Mouse (Mus musculus) erythroblast, embryonic 14.5 days (primary cell): ENCODE measurements at regions not wholly inside any gene's neighbourhood (a gene's known extent, or its start where the extent isn't known, plus 50 kb on each side); places are given as distances from the start of the nearest gene placed in this dataset.

ENCODE experiments used
- H3K27me3 ChIP-seq: 2 replicates; pipeline ENCODE4 v1.6.1; 2012; ENCODE audit warnings: inconsistent platforms; ENCODE audit not compliant: control insufficient read depth
- H3K36me3 ChIP-seq: 2 replicates; pipeline ENCODE4 v1.6.1; 2012; ENCODE audit warnings: mild to moderate bottlenecking, inconsistent platforms; ENCODE audit not compliant: control insufficient read depth
- H3K4me1 ChIP-seq: 2 replicates; pipeline ENCODE4 v1.6.1; 2012; ENCODE audit warnings: inconsistent platforms; ENCODE audit not compliant: control insufficient read depth
- H3K4me3 ChIP-seq: replicated peaks from 2 replicates; pipeline ENCODE3; 2012; ENCODE audit warnings: moderate library complexity, mild to moderate bottlenecking, inconsistent platforms
- H3K9me3 ChIP-seq: 2 replicates; pipeline ENCODE4 v1.6.1; 2012; ENCODE audit warnings: low read length, inconsistent platforms, mixed read lengths; ENCODE audit not compliant: control insufficient read depth
- GATA1 ChIP-seq: IDR thresholded peaks from 2 replicates; pipeline ENCODE4 v1.6.1; 2012; ENCODE audit warnings: low read length, inconsistent platforms, mixed read lengths
- TAL1 ChIP-seq: IDR thresholded peaks from 3 replicates; pipeline ENCODE4 v1.6.1; 2012; ENCODE audit warnings: low read length, inconsistent platforms, mixed read lengths

DNA sequence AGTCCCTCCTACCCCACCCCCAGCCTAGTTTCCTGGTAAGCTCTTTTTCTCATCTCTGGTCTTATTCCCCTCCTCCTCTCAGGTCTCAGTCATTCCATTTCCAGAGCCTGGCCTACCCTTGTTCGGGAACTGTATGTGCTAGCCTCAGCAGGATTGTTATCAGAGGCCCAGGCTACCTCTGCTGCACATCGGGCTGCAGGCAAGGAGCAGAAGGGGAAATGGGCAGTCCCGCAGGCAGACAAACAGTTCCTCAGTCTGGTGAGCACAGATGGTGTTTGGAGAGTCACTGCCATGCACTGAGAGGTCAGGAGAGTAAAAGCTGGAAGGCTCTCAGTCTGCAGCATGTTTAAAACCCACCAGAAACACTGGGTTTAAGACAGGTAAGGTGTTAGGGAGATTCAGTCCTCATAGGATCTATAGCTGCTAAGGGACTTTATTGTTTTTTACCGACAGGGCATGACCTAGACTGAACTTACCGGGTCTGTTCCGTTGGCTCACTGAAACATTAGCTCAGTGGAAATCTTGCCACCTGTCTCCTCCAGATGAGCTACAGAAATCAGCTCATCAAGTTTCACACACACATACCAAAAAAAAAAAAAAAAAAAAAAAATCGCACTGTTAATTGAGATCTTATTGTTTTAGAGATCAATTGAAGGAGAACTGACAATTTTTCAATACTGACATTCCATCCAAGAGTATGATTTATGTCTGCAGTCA, 74.2 kb upstream of the Eed start:
- TF ChIP-seq TAL1: no peak
- TF ChIP-seq GATA1: 0 out of 2 replicates have a peak, but pooled peaks have one; percentile 13

DNA sequence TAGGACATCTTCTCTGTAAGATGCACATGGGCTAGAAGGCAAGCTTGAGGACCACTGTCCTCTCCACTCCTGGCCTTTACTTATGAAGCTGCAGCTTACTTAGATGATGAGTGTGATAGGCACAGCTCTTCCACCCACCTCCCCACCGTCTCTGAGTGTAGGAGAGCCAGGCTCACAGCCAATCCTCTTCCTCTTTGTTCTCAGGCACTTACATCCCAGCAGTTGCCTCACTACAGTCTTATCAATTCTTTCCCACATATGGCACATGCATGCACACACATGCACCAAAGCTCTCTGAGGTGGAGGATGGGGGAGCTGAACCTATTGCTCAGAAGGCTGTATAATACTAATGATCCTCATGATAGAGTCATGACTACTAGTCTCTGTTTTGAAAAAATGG, 72.1 kb upstream of the Picalm start:
- H3K4me3 ChIP-seq: no peak overlapping the region
- peaks cover 8% of the 10 kb centered on the region for H3K36me3 ChIP-seq
- no peaks in the 10 kb centered on the region for H3K9me3 ChIP-seq
- no peaks in the 10 kb centered on the region for H3K27me3 ChIP-seq
- H3K4me1 ChIP-seq: peaks cover 95% of the 10 kb centered on the region
- TF ChIP-seq GATA1: no peak
- TF ChIP-seq TAL1: no peak

More for the DNA sequence above, 74.2 kb upstream of the Eed start:
- peaks cover 8% of the 10 kb centered on the region for H3K36me3 ChIP-seq
- peak overlapping the region; percentile 6 for H3K4me3 ChIP-seq
- peaks cover 81% of the 10 kb centered on the region for H3K4me1 ChIP-seq
- H3K9me3 ChIP-seq: no peaks in the 10 kb centered on the region
- H3K27me3 ChIP-seq: no peaks in the 10 kb centered on the region

DNA sequence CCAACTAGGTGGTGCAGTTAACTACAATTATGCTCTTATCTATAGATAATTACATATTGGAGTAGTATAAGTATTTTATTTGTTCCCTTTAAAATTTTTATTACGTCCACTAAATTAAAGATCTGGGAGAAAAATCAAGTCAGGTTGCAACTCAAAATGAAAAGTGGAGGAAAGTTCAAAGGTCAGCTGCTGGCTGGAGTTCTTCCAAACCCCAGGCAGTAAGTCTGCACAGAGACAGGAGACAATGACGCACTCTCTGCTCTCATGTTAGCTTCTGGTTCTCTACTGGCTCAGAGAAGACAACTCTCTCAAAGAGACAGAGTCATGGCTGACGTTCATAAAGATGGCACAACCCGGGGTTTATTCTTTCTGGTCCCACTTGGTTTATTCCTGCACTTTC, 71.4 kb upstream of the Picalm start:
- peaks cover 9% of the 10 kb centered on the region for H3K36me3 ChIP-seq
- no peaks in the 10 kb centered on the region for H3K9me3 ChIP-seq
- H3K4me1 ChIP-seq: peaks cover 96% of the 10 kb centered on the region
- no peaks in the 10 kb centered on the region for H3K27me3 ChIP-seq
- no peak overlapping the region for H3K4me3 ChIP-seq
- no peak for TF ChIP-seq GATA1
- no peak for TF ChIP-seq TAL1

DNA sequence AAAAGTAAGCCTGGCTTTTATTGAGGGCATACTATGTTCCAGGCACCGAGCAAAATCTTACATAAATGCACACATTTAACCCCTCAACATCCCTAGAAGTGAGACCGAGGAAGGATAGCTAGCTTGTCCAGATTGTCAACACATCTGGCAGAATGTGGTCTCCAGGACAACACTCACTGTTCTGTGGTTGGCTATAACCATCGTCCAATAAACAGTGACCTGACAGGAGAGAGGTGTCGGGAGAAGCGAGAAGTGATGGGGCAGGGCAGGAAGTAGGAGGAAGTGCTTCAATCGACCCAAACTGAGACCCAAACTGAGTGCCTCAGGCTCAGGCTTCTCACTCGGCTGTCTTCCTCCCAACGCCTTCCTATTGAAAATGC, 70.8 kb upstream of the Picalm start:
- peaks cover 96% of the 10 kb centered on the region for H3K4me1 ChIP-seq
- no peak for TF ChIP-seq TAL1
- TF ChIP-seq GATA1: no peak

DNA sequence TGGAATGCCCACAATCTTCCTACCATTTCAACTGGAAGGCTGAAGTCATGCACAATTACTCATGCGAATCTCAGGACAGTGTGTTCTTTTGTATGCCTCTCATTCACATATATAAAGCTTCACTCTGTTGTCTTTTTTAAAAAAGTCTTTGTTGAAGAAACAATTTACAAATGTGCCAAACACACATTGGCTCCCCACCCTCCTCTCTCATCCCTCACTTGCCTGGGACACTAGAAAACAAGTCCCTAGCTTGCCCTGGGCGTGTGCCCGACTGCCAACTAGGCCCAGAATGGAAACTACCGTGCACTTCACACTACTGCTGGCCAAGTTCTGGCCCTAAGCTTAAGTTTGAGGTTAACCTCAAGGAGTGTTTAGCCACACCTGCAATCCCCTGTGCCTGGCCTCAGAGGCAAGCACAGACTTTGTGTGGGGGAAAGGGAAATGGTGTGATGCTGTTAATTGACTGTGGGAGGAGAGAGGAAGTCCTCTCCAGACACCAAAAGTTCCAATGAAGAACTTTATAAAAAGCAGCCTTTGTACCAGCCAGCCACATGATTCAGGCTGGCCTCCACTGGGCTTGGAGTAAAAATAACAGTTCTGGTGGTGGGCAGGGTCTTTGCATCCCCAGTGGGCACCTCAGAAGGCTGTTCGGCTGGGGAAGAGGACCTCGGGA, 70.2 kb upstream of the Picalm start:
- Histone ChIP-seq H3K27me3 (no peaks in the 10 kb centered on the region), H3K4me3 (peak overlapping the region; percentile 63), H3K36me3 (peaks cover 11% of the 10 kb centered on the region), H3K9me3 (no peaks in the 10 kb centered on the region), H3K4me1 (peaks cover 97% of the 10 kb centered on the region)
- TF ChIP-seq GATA1: no peak
- no peak for TF ChIP-seq TAL1

More for the DNA sequence above, 70.8 kb upstream of the Picalm start:
- Histone ChIP-seq H3K9me3 (no peaks in the 10 kb centered on the region), H3K4me3 (no peak overlapping the region), H3K36me3 (peaks cover 11% of the 10 kb centered on the region), H3K27me3 (no peaks in the 10 kb centered on the region)

DNA sequence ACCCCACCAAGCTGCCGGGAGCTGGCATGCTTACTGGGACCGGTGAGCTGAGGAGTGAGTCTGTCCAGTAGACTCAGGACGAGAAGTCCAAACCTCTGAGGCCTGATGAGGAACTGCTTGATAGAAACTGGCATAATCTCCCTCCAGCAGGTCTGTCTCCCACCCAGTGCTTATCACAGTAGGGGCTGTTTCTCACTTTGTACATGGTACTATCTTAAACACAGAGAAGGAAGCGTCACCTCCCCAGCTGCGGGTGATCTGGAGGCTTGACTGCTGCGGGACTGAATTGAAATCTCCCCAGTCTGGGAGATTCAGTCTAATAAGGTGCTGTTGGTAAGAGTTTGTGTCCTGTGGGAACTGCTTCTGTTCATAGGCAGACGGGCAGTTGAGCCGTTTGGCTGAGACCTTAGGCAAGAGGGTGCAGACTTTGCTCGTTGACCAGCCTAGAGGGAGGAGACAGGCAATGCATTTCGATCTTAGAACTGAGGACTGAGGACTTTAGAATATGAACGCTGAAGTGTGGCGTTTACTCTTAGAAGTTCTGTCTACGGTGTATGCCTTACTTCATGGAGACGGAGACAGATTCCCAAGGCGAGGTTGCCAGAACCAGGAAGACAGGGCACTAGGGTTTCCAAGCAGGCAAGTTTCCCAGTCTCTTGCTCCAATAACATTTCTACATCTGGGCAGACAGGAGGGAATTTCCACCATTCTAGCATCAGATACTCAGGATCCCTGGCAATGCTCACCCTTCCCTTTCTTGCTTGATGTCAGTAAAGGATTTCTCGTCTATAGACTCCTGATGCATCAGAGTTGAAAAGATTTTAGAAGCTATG, 69.5 kb upstream of the Picalm start:
- peaks cover 97% of the 10 kb centered on the region for H3K4me1 ChIP-seq
- H3K4me3 ChIP-seq: peak overlapping the region; percentile 63
- peak; percentile 91 for TF ChIP-seq GATA1
- peak; percentile 92 for TF ChIP-seq TAL1
- H3K9me3 ChIP-seq: no peaks in the 10 kb centered on the region
- H3K36me3 ChIP-seq: peaks cover 11% of the 10 kb centered on the region
- H3K27me3 ChIP-seq: no peaks in the 10 kb centered on the region

DNA sequence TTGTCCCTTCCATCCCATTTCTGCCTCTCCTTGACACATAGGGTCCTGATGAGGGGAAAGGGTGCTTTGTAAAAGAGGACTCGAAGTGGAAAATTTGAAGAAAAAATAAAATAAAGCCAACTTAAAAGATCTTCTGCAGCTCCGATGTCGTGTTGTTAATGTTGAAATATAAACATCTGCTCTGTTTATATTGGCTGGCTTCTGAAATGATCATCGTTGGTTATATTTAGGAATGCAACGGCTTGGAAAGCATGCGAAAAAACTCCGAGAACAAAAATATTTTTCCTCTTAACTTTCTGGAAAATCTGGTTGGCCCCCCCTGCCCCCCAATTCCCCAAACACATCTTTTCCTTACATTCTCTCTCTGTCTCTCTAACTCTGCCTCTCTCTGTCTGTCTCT, 68.3 kb upstream of the Picalm start:
- TF ChIP-seq TAL1 (no peak), GATA1 (no peak)
- no peaks in the 10 kb centered on the region for H3K9me3 ChIP-seq
- H3K36me3 ChIP-seq: peaks cover 11% of the 10 kb centered on the region
- H3K4me1 ChIP-seq: peaks cover 99% of the 10 kb centered on the region
- no peaks in the 10 kb centered on the region for H3K27me3 ChIP-seq
- H3K4me3 ChIP-seq: peak overlapping the region; percentile 63

DNA sequence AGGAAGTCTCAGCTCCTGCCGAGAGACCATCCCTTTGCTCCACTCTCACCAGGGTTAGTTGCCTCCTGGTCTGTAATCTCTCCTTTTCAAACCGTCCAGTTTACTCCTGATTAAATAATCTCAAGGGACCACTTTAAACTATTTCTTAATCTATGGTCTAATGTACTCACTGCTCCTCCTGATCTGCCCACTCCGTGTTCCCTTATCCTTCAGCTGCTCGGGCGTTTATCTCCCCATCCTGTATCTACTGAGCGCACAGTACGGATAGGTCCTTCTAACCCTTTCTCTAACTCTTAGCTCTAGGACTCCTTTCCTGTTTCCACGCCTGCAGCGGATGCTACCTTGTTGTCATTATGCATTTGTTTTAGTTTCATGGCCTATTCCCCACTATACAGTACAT, 67.1 kb upstream of the Picalm start:
- Histone ChIP-seq H3K4me3 (peak overlapping the region; percentile 48), H3K4me1 (peaks cover 99% of the 10 kb centered on the region), H3K27me3 (no peaks in the 10 kb centered on the region), H3K9me3 (no peaks in the 10 kb centered on the region), H3K36me3 (peaks cover 11% of the 10 kb centered on the region)
- peak; percentile 85 for TF ChIP-seq GATA1
- peak; percentile 73 for TF ChIP-seq TAL1

DNA sequence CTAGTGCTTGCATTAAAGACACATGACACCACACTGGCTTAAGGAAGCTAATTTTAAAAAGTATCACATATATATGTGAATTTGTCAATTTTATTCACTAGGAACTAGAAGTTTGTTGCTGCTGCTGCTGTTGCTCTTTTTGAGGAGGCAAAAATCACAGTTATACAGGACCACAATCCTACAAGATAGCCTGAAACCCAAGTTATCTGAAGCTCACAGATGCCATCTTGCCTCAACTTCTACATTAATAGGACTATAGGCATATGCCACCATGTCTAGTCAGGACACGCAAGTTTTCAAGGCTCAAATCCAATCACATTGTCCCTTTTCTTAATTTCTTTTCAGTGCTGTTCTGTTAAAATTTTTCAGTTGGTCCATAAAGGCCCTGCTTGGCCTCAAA, 65.8 kb upstream of the Picalm start:
- TF ChIP-seq TAL1 (no peak), GATA1 (no peak)
- H3K27me3 ChIP-seq: no peaks in the 10 kb centered on the region
- H3K9me3 ChIP-seq: no peaks in the 10 kb centered on the region
- H3K4me3 ChIP-seq: no peak overlapping the region
- H3K36me3 ChIP-seq: peaks cover 9% of the 10 kb centered on the region
- H3K4me1 ChIP-seq: peaks cover 99% of the 10 kb centered on the region
